Comparison of ENCODE assay signal across 20 mouse cellular contexts in genomic region chr2:128092451-128092850, GRCm38 (mm10). TPM values are rescaled to one million over a fixed set of nuclear protein-coding genes. Genes with fewer than 3 reads are reported as not detected.
DNase-seq lines count a peak whose midpoint lies in the region; ATAC-seq lines count a peak whose summit lies in the region.
"Had no signal": no experiment of that assay in that cellular context is flagged by ENCODE, and none has a peak within 500 bp of the region (broad histone marks: within the 10 kb centered on the region; RNA-seq: fewer than 3 reads in every experiment).

No protein-coding gene starts in this region.

- no peaks in the 10 kb centered on the region for H3K36me3 ChIP-seq in hindbrain, embryonic 10.5 days
- H3K36me3 ChIP-seq in hindbrain, embryonic 13.5 days, result no peaks in the 10 kb centered on the region
- no peaks in the 10 kb centered on the region for H3K36me3 ChIP-seq in kidney, embryonic 15.5 days
- H3K36me3 ChIP-seq in midbrain, embryonic 11.5 days (ENCODE audit: control insufficient read depth, insufficient read depth, low read length), result no peaks in the 10 kb centered on the region
- no peaks in the 10 kb centered on the region for H3K36me3 ChIP-seq in midbrain, embryonic 15.5 days (replicated peaks)
- H3K36me3 ChIP-seq in embryonic facial prominence, embryonic 10.5 days (replicated peaks), result no peaks in the 10 kb centered on the region
- H3K36me3 ChIP-seq: embryonic facial prominence, embryonic 15.5 days; G1E; heart, embryonic 15.5 days had no signal

- ATAC-seq in hindbrain, embryonic 13.5 days (ENCODE audit: low FRiP score), result no peak
- ATAC-seq in kidney, embryonic 15.5 days (replicated peaks; ENCODE audit: low FRiP score), result no peak
- no peak for ATAC-seq in midbrain, embryonic 11.5 days (ENCODE audit: low FRiP score)
- ATAC-seq in midbrain, embryonic 15.5 days (replicated peaks), result no peak
- ATAC-seq: forebrain, embryonic 16.5 days; hindbrain, embryonic 16.5 days had no signal

- DNase-seq in hindbrain, embryonic 10.5 days (ENCODE audit: low spot score), result no peak
- DNase-seq in kidney, postnatal 4 days, result no peak
- peak; percentile 86 for DNase-seq in midbrain, embryonic 11.5 days (ENCODE audit: low spot score, missing footprints)
- no peak for DNase-seq in embryonic facial prominence, embryonic 10.5 days (ENCODE audit: low spot score)
- DNase-seq: adrenal gland, adult 8-10 months; adrenal gland, postnatal 36 days; cerebellum, adult 2 months; cerebellum, postnatal 10 days; gastrocnemius, postnatal 10 days; heart, adult 2 months had no signal

- no peaks in the 10 kb centered on the region for H3K27me3 ChIP-seq in hindbrain, embryonic 10.5 days (ENCODE audit: insufficient read depth, poor library complexity, severe bottlenecking)
- no peaks in the 10 kb centered on the region for H3K27me3 ChIP-seq in hindbrain, embryonic 13.5 days
- H3K27me3 ChIP-seq in kidney, embryonic 15.5 days, result no peaks in the 10 kb centered on the region
- no peaks in the 10 kb centered on the region for H3K27me3 ChIP-seq in midbrain, embryonic 11.5 days (ENCODE audit: control insufficient read depth, insufficient read depth, low read length)
- no peaks in the 10 kb centered on the region for H3K27me3 ChIP-seq in midbrain, embryonic 15.5 days (replicated peaks)
- H3K27me3 ChIP-seq in embryonic facial prominence, embryonic 10.5 days (replicated peaks; ENCODE audit: low read depth, poor library complexity, severe bottlenecking), result no peaks in the 10 kb centered on the region
- H3K27me3 ChIP-seq: embryonic facial prominence, embryonic 15.5 days; heart, embryonic 15.5 days had no signal

- H3K4me2 ChIP-seq in hindbrain, embryonic 13.5 days, result no peak overlapping the region
- no peak overlapping the region for H3K4me2 ChIP-seq in kidney, embryonic 15.5 days
- no peak overlapping the region for H3K4me2 ChIP-seq in midbrain, embryonic 11.5 days
- H3K4me2 ChIP-seq in midbrain, embryonic 15.5 days, result no peak overlapping the region
- H3K4me2 ChIP-seq: embryonic facial prominence, embryonic 15.5 days; heart, embryonic 11.5 days; heart, embryonic 15.5 days had no signal

- H3K27ac ChIP-seq in hindbrain, embryonic 10.5 days, result peak overlapping the region; percentile 79
- no peak overlapping the region for H3K27ac ChIP-seq in hindbrain, embryonic 13.5 days
- H3K27ac ChIP-seq in kidney, embryonic 15.5 days, result peak overlapping the region; percentile 78
- H3K27ac ChIP-seq in midbrain, embryonic 11.5 days (ENCODE audit: low read depth, low read length), result peak overlapping the region; percentile 20; the same call in 1 of the 2 replicates
- no peak overlapping the region for H3K27ac ChIP-seq in midbrain, embryonic 15.5 days
- 0 out of 2 replicates have a peak overlapping the region, but pooled peaks have one; percentile 5 for H3K27ac ChIP-seq in embryonic facial prominence, embryonic 10.5 days (replicated peaks)
- H3K27ac ChIP-seq: embryonic facial prominence, embryonic 15.5 days; heart, adult 2 months; heart, embryonic 15.5 days had no signal

- no peaks in the 10 kb centered on the region for H3K9me3 ChIP-seq in hindbrain, embryonic 10.5 days
- H3K9me3 ChIP-seq in hindbrain, embryonic 13.5 days, result no peaks in the 10 kb centered on the region
- H3K9me3 ChIP-seq in kidney, embryonic 15.5 days (replicated peaks), result no peaks in the 10 kb centered on the region
- H3K9me3 ChIP-seq in midbrain, embryonic 11.5 days (ENCODE audit: control insufficient read depth, low read length), result no peaks in the 10 kb centered on the region
- no peaks in the 10 kb centered on the region for H3K9me3 ChIP-seq in midbrain, embryonic 15.5 days
- H3K9me3 ChIP-seq in embryonic facial prominence, embryonic 10.5 days, result no peaks in the 10 kb centered on the region
- H3K9me3 ChIP-seq: embryonic facial prominence, embryonic 15.5 days; G1E; heart, embryonic 15.5 days had no signal

- H3K4me1 ChIP-seq in hindbrain, embryonic 10.5 days (replicated peaks), result peaks cover 41% of the 10 kb centered on the region
- peaks cover 21% of the 10 kb centered on the region for H3K4me1 ChIP-seq in hindbrain, embryonic 13.5 days (replicated peaks)
- peaks cover 50% of the 10 kb centered on the region for H3K4me1 ChIP-seq in kidney, embryonic 15.5 days
- H3K4me1 ChIP-seq in midbrain, embryonic 11.5 days (ENCODE audit: control insufficient read depth, insufficient read depth, low read length), result peaks cover 13% of the 10 kb centered on the region
- H3K4me1 ChIP-seq in midbrain, embryonic 15.5 days, result 0 out of 2 replicates have a peak, but pooled peaks cover 4% of the 10 kb centered on the region
- H3K4me1 ChIP-seq in embryonic facial prominence, embryonic 10.5 days, result peaks cover 21% of the 10 kb centered on the region
- H3K4me1 ChIP-seq: embryonic facial prominence, embryonic 15.5 days had no signal

- no peak overlapping the region for H3K4me3 ChIP-seq in hindbrain, embryonic 10.5 days
- H3K4me3 ChIP-seq in hindbrain, embryonic 13.5 days, result no peak overlapping the region
- H3K4me3 ChIP-seq in kidney, embryonic 15.5 days (replicated peaks), result no peak overlapping the region
- no peak overlapping the region for H3K4me3 ChIP-seq in midbrain, embryonic 11.5 days (ENCODE audit: low read depth, low read length)
- H3K4me3 ChIP-seq in midbrain, embryonic 15.5 days, result no peak overlapping the region
- H3K4me3 ChIP-seq in embryonic facial prominence, embryonic 10.5 days, result no peak overlapping the region
- H3K4me3 ChIP-seq: embryonic facial prominence, embryonic 15.5 days; erythroblast, embryonic 14.5 days; heart, adult 2 months; heart, embryonic 15.5 days had no signal

- H3K9ac ChIP-seq in hindbrain, embryonic 13.5 days, result no peak overlapping the region
- H3K9ac ChIP-seq in kidney, embryonic 15.5 days, result no peak overlapping the region
- H3K9ac ChIP-seq in midbrain, embryonic 11.5 days (ENCODE audit: low read length), result no peak overlapping the region
- no peak overlapping the region for H3K9ac ChIP-seq in midbrain, embryonic 15.5 days
- H3K9ac ChIP-seq: embryonic facial prominence, embryonic 15.5 days; heart, embryonic 15.5 days had no signal

- 68% methylated on average over 2 of the region's 2 CpGs for WGBS in hindbrain, embryonic 10.5 days
- 58% methylated on average over 2 of the region's 2 CpGs for WGBS in hindbrain, embryonic 13.5 days
- 69% methylated on average over 2 of the region's 2 CpGs for WGBS in kidney, embryonic 15.5 days
- WGBS in midbrain, embryonic 11.5 days, result 35% methylated on average over 2 of the region's 2 CpGs
- 54% methylated on average over 2 of the region's 2 CpGs for WGBS in midbrain, embryonic 15.5 days
- 76% methylated on average over 2 of the region's 2 CpGs for WGBS in embryonic facial prominence, embryonic 10.5 days

RNA-seq across cellular contexts. Expression of gene Bcl2l11, which starts 33.4 kb away (rescaled TPM):
- 26.2 and 27.4 TPM in 2 replicates for polyA plus RNA-seq in hindbrain, embryonic 10.5 days (2016; fragmentation: Nextera tagmentation; extraction: Ambion mirVana)
- polyA plus RNA-seq in hindbrain, embryonic 13.5 days (2015; fragmentation: Nextera tagmentation; extraction: Ambion mirVana), result 17.9 and 18.0 TPM in 2 replicates
- polyA plus RNA-seq in kidney, embryonic 15.5 days (2015; fragmentation: Nextera tagmentation; extraction: Ambion mirVana), result 28.7 and 29.8 TPM in 2 replicates
- polyA plus RNA-seq in midbrain, embryonic 11.5 days (2014; fragmentation: Nextera tagmentation; extraction: Ambion mirVana), result 15.1 and 16.9 TPM in 2 replicates
- polyA plus RNA-seq in midbrain, embryonic 15.5 days (2015; fragmentation: Nextera tagmentation; extraction: Ambion mirVana), result 11.8 and 12.0 TPM in 2 replicates
- 32.5 and 35.7 TPM in 2 replicates for polyA plus RNA-seq in embryonic facial prominence, embryonic 10.5 days (2016; fragmentation: Nextera tagmentation; extraction: Ambion mirVana)

Comparison
In these comparisons a context has a peak if more than half of its experiments do, and no peak if none do; other contexts are left out.
1. H3K27ac ChIP-seq: peak in hindbrain, embryonic 10.5 days (single experiment), kidney, embryonic 15.5 days (single experiment), midbrain, embryonic 11.5 days (single experiment) and embryonic facial prominence, embryonic 10.5 days (single experiment); none in hindbrain, embryonic 13.5 days (single experiment) and midbrain, embryonic 15.5 days (single experiment).